Mouse (Mus musculus): ENCODE data around the gene Fam180a.

DNA sequence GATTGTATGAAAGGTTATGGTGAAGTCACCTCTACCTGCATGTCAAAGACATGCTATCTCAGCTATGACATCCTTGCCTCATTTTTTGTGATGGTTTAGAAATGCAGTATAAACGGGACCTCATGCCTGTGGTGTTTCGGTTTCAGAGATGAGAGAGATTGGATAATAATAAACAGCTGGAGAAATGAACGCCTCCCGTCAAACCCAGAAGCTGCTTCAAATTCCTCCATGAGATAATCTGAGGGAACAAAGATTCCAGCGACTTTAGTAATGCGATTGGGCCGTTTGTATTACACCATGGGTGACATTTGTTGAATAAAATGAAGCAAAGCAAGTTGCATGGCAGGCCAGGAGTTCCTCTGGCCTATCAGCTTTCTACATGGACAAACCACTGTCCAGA, 16.5 kb downstream of the Fam180a start:
- TF ChIP-seq NRF1 (IDR thresholded peaks at IDR 0.05; ENCODE audit: low read depth, low read length) (no peak), E2F4 (IDR thresholded peaks at IDR 0.05; ENCODE audit: insufficient replicate concordance, low read depth, low read length) (no peak), CTCF (conservative IDR thresholded peaks at IDR 0.05 in 1 of 2, IDR thresholded peaks at IDR 0.05 in 1 of 2; ENCODE audit: low read depth in 2 of 2, low read length in 2 of 2) (no peak), POLR2A (IDR thresholded peaks at IDR 0.05; ENCODE audit: low read depth, low read length) (no peak)
